Mouse (Mus musculus) E14TG2a.4 (cell line): ENCODE results near the gene Lgi4.
A peak's percentile ranks its signal among the peaks of the same experiment; 100 is the strongest.

Experiments
- CTCF ChIP-seq: conservative IDR thresholded peaks from 2 replicates; pipeline ENCODE4 v1.5.1; 2014; ENCODE audit warnings: low read length
- NANOG ChIP-seq: IDR thresholded peaks from 2 replicates; pipeline ENCODE4 v1.6.1; 2014; ENCODE audit warnings: borderline replicate concordance, low read length, mixed read lengths
- POU5F1 ChIP-seq: IDR thresholded peaks from 2 replicates; pipeline ENCODE4 v1.6.1; 2014; ENCODE audit warnings: low read length, borderline replicate concordance

DNA sequence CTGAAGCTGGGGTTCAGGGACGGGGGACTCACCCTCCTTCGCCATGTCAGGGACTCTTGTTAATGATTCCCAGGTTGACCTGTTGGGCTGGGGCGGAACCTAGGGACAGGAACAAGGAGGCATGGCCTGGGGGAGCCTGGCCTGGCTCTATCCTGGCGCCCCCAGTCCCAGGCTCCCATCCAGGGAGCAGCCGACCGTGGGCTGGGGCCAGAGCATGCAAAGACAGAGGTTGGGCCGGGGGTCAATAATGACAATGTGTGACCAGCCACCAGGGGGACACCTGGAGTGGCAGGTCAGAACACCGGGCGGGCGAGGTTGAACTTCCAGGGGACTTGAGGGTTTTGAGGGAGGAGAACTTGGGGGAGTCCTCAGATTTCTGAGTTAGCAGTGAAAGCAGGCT is 55.5 kb downstream of the Lgi4 start:
- peak; percentile 21 for TF ChIP-seq CTCF
- no peak for TF ChIP-seq POU5F1
- TF ChIP-seq NANOG = no peak
